8 mouse cellular contexts compared by ENCODE assay signal in the genomic region with DNA sequence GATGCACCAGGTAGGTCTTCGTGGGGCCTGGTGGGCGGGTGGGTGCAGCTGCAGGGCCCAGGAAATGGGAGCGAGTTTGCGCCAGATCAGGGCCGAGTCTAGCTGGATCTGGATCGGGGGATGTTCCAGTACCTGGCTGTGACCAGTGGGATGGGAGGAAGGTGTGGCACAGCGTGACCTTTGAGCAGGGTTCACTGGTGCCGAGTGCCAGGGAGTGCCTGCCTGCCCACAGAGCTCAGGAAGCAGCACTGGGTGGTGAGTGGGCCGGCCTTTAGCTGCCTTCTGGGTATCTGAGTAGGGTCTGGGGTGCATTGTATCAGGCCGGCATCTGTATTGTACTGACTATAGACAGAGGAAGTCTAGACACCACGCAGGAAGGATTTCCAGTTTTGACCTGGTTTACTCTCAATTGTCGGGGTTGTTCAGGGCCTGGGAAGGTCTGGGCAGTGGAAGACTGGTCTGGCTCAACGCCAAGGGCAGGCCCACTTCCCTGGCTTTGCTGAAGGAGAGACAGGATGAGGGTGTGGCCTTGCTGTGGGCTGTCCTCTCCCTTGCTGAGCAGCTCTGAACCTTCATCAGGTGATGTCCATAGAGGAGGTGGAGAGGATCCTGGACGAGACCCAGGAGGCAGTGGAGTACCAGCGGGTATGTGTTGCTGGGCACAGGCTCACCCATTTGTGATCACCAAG. TPM values are rescaled to one million over a fixed set of nuclear protein-coding genes. Genes with fewer than 3 reads are reported as not detected.
DNase-seq lines count a peak whose midpoint lies in the region; ATAC-seq and TF ChIP-seq lines count a peak whose summit lies in the region.

No protein-coding gene starts in this region.

- peak overlapping the region; percentile 17; the same call in 1 of the 2 replicates for H3K4me2 ChIP-seq in heart, embryonic 15.5 days
- H3K4me2 ChIP-seq in limb, embryonic 14.5 days (replicated peaks; ENCODE audit: low read depth, low read length, severe bottlenecking), result no peak overlapping the region
- H3K4me2 ChIP-seq in hindbrain, embryonic 12.5 days (replicated peaks), result no peak overlapping the region

- H3K36me3 ChIP-seq in heart, embryonic 15.5 days, result peaks cover 35% of the 10 kb centered on the region
- peaks cover 49% of the 10 kb centered on the region for H3K36me3 ChIP-seq in limb, embryonic 14.5 days (ENCODE audit: control insufficient read depth, insufficient read depth, low read length)
- peaks cover 48% of the 10 kb centered on the region for H3K36me3 ChIP-seq in hindbrain, embryonic 12.5 days

- DNase-seq in 3T3-L1 (ENCODE audit: low read depth, low spot score), result peak; percentile 71
- peak; percentile 67 to 74 for DNase-seq in adrenal gland, adult (ENCODE audit: inconsistent age in 2 of 2, low spot score in 1 of 2)
- peak; percentile 49 for DNase-seq in limb, embryonic 14.5 days (ENCODE audit: low spot score)
- peak; percentile 66 for DNase-seq in yolk sac, embryonic 10.5 days (ENCODE audit: low spot score)
- no peak for DNase-seq in frontal cortex, postnatal 10 days (ENCODE audit: low spot score in 2 of 2)
- DNase-seq in thymus, postnatal 36 days, result no peak

- TF ChIP-seq POLR2A in limb, embryonic 14.5 days (IDR thresholded peaks at IDR 0.05; ENCODE audit: borderline replicate concordance, extremely low read depth, insufficient read depth, insufficient read length), result no peak

- ATAC-seq in heart, embryonic 15.5 days (replicated peaks; ENCODE audit: insufficient number of reproducible peaks, insufficient read depth, low FRiP score, low read depth), result peak; percentile 58
- ATAC-seq in limb, embryonic 14.5 days (ENCODE audit: low FRiP score, low read depth), result no peak
- ATAC-seq in hindbrain, embryonic 12.5 days (ENCODE audit: low FRiP score), result no peak

- H3K27me3 ChIP-seq in heart, embryonic 15.5 days, result no peaks in the 10 kb centered on the region
- no peaks in the 10 kb centered on the region for H3K27me3 ChIP-seq in limb, embryonic 14.5 days (ENCODE audit: control insufficient read depth, insufficient read depth, low read length)
- no peaks in the 10 kb centered on the region for H3K27me3 ChIP-seq in hindbrain, embryonic 12.5 days

- H3K4me3 ChIP-seq in heart, embryonic 15.5 days, result no peak overlapping the region
- H3K4me3 ChIP-seq in limb, embryonic 14.5 days (replicated peaks; ENCODE audit: low read length), result no peak overlapping the region
- H3K4me3 ChIP-seq in hindbrain, embryonic 12.5 days, result no peak overlapping the region

- peak overlapping the region; percentile 53 for H3K27ac ChIP-seq in heart, embryonic 15.5 days
- H3K27ac ChIP-seq in limb, embryonic 14.5 days (replicated peaks; ENCODE audit: low read depth, low read length), result no peak overlapping the region
- no peak overlapping the region for H3K27ac ChIP-seq in hindbrain, embryonic 12.5 days

- no peaks in the 10 kb centered on the region for H3K9me3 ChIP-seq in heart, embryonic 15.5 days (replicated peaks)
- H3K9me3 ChIP-seq in limb, embryonic 14.5 days (ENCODE audit: control insufficient read depth, low read length), result no peaks in the 10 kb centered on the region
- H3K9me3 ChIP-seq in hindbrain, embryonic 12.5 days (replicated peaks), result no peaks in the 10 kb centered on the region

- WGBS in heart, embryonic 15.5 days, result 77% methylated on average over 15 of the region's 15 CpGs
- 81% methylated on average over 15 of the region's 15 CpGs for WGBS in limb, embryonic 14.5 days
- 90% methylated on average over 15 of the region's 15 CpGs for WGBS in hindbrain, embryonic 12.5 days

- H3K4me1 ChIP-seq in heart, embryonic 15.5 days (replicated peaks), result peaks cover 39% of the 10 kb centered on the region
- peaks cover 18% of the 10 kb centered on the region for H3K4me1 ChIP-seq in limb, embryonic 14.5 days (ENCODE audit: control insufficient read depth, insufficient read depth, low read length)
- peaks cover 28% of the 10 kb centered on the region for H3K4me1 ChIP-seq in hindbrain, embryonic 12.5 days

- H3K9ac ChIP-seq in heart, embryonic 15.5 days, result no peak overlapping the region
- H3K9ac ChIP-seq in limb, embryonic 14.5 days (ENCODE audit: low read depth, low read length, severe bottlenecking), result no peak overlapping the region
- H3K9ac ChIP-seq in hindbrain, embryonic 12.5 days, result no peak overlapping the region

RNA-seq across cellular contexts. Expression of gene Chmp6, which starts 3.0 kb away (rescaled TPM):
- 57.3 and 69.5 TPM in 2 replicates for polyA plus RNA-seq in heart, embryonic 15.5 days (2015; fragmentation: Nextera tagmentation; extraction: Ambion mirVana)
- 55.8 and 59.4 TPM in 2 replicates for polyA plus RNA-seq in limb, embryonic 14.5 days (2012; rRNA removed)
- 96.0 and 101 TPM in 2 replicates for polyA plus RNA-seq in limb, embryonic 14.5 days (2014; fragmentation: Nextera tagmentation; extraction: Ambion mirVana)
- polyA plus RNA-seq in hindbrain, embryonic 12.5 days (2016; fragmentation: Nextera tagmentation; extraction: Ambion mirVana), result 91.7 and 99.3 TPM in 2 replicates

RNA-seq across cellular contexts. Expression of gene Baiap2, which starts 26.3 kb away (rescaled TPM):
- 11.0 and 16.3 TPM in 2 replicates for polyA plus RNA-seq in heart, embryonic 15.5 days (2015; fragmentation: Nextera tagmentation; extraction: Ambion mirVana)
- 29.5 and 36.5 TPM in 2 replicates for polyA plus RNA-seq in limb, embryonic 14.5 days (2012; rRNA removed)
- polyA plus RNA-seq in limb, embryonic 14.5 days (2014; fragmentation: Nextera tagmentation; extraction: Ambion mirVana), result 23.4 and 28.1 TPM in 2 replicates
- 10.6 TPM in 2 replicates for polyA plus RNA-seq in hindbrain, embryonic 12.5 days (2016; fragmentation: Nextera tagmentation; extraction: Ambion mirVana)

Comparison
In these comparisons a context has a peak if more than half of its experiments do, and no peak if none do; other contexts are left out.
1. DNase-seq: peak in 3T3-L1 (single experiment), adrenal gland, adult (2 of 2), limb, embryonic 14.5 days (single experiment) and yolk sac, embryonic 10.5 days (single experiment); none in frontal cortex, postnatal 10 days (0 of 2) and thymus, postnatal 36 days (0 of 2).